Mouse (Mus musculus) MEL-GATA-1-ER (cell line): Measurements from ENCODE around the gene Panx2.
A peak's percentile ranks its signal among the peaks of the same experiment; 100 is the strongest.

Source experiments
- DNase-seq: peaks from one replicate; pipeline ENCODE4 v3.0.0-alpha.2; 2012; ENCODE audit warnings: low read depth; ENCODE audit errors: extremely low read depth

Panx2 gene

GRCm38 (mm10) chr15:89074613-89075477 is 15.3 kb downstream of the Panx2 start, which contains the start of gene Trabd:
Trabd (plus strand) TSS chr15:89075124.
- no peak for DNase-seq

DNA sequence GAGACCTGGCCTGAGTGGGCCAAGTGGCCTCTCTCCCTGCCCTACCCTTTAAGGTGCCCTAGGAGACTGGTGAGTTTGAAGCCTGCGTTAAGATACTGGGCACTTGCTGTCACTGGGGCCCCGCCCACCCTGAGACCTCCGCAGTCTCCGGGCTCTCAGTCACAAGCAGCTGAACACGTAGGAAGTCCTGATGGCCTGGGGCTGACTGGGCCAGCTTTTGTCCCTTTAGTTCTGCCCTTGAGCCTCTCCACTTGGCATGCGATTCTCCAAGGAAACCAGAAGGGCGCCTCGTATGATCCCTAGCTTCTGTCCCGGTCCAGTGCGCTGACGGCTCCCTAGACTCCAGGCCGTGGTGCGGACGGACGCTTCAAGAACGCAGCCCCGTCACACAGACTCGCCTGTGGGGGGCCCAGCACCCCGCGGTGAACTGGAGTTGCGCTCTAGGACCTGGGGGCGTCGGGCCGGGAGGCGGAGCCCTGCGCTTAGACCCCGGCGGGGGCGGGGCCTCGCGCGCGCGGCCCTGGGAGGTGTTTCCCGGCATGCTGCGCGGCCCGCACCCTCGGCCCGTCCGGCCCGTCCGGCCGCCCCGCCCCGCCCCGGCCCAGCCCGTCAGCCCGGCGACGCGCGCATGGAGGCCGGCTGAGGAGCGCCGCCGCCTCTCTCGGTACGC is 16.1 kb downstream of the Panx2 start:
- DNase-seq = peak; percentile 50

GRCm38 (mm10) chr15:89076156-89076731 is 16.7 kb downstream of the Panx2 start:
- no peak for DNase-seq

DNA sequence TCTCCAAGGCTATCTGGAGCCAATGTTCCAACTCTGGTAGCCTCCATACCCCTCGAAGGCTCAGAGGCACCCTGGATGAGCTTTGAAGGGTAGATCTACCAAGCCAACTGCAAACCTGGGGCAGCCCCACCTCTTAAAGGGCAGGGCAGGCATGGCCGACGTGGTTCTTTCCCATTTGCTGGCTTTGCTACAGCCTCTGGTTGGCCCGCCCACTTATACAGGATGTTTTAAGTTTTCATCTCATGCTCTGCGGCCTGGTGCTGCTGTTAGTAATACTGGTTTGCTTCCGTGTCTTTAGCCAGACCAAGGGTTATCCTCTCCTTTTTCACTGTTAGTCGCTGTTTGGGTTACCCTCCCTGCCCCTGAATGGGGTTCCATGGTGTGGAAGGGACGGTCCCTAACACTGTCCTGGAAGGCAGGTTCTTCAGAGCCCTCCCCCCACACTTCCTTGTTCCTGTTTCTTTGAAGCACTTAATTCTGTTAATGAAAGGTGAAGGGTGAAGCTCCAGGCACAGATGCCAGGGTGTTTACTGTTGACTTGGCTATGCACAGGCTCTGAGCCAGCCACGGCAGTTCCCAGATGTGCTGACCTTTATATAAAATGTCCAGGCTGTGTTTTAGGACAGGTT is 18.8 kb downstream of the Panx2 start:
- DNase-seq = peak; percentile 77

GRCm38 (mm10) chr15:89083906-89084305 is 24.4 kb downstream of the Panx2 start:
- DNase-seq = no peak

GRCm38 (mm10) chr15:89084826-89085225 is 25.3 kb downstream of the Panx2 start:
- no peak for DNase-seq

GRCm38 (mm10) chr15:89088607-89089247 is 29.2 kb downstream of the Panx2 start, which contains the start of gene Selenoo:
Selenoo (plus strand) TSS chr15:89089084.
- DNase-seq = peak; percentile 65

GRCm38 (mm10) chr15:89089248-89090051 is 29.9 kb downstream of the Panx2 start:
- no peak for DNase-seq

- DNase-seq = no peak
Measured at GRCm38 (mm10) chr15:89090662-89091061, 31.1 kb downstream of the Panx2 start.

GRCm38 (mm10) chr15:89092181-89092580 is 32.6 kb downstream of the Panx2 start:
- DNase-seq = no peak

DNA sequence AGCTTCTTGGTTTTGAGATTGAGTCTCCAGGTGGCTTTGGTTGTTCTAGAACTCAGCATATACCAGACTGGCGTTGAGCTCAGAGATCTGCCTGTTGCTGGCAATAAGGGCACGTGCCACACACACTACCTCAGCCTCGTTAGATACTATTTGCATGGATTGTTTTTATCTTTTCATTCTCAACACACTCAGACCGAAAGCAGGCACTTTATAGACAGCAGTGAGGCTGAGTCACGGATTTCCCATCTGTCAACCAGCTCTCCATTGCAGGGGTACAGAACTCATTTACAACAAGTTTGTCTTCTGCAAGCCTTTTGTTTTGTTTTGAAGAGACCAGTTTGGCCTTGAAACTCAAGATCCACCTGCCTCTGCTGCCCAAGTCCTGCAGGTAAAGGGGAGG is 37.9 kb downstream of the Panx2 start:
- DNase-seq = no peak

- DNase-seq = no peak
Measured at GRCm38 (mm10) chr15:89098616-89099015, 39.1 kb downstream of the Panx2 start.

- no peak for DNase-seq
Measured at GRCm38 (mm10) chr15:89100823-89101222, 41.3 kb downstream of the Panx2 start.

GRCm38 (mm10) chr15:89102646-89103045 is 43.1 kb downstream of the Panx2 start:
- DNase-seq = no peak

DNA sequence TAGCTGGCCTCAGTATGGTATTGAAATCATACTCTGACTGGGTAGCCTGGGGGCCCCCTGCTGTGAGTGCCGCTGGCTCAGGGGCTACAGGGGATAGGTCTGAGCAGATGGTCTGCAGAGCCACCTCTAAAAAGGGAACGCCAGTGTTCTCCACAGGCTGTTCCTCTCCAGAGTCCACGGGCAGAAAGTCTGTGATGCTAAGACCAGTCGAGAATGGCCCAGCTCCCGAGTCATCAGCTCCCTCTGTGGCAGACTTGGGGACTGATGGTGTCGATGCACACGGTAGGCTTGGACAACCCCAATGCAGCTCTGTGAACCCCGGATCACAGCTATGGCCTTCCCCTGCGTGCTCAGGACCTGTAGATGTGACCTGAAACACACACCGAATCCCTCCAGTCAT is 44.4 kb downstream of the Panx2 start:
- no peak for DNase-seq

DNA sequence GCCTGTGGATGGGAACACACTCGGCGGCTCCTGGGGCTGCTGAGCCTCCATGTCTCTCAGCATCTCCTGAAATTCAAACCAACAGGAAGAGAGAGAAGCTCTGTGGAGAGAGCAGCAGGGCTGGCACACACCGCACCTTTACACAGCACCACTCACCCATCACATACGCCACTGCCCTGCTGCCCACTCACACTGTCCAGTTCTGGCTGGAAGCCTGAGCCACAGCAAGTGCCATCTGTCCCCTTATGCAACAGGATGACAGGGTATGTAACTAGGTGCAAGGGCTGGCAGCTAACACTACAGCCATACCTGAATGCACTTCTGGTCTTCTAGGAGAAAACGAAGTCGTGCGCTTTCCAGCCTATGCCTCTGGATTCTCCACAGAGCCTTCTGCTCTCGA is 44.9 kb downstream of the Panx2 start:
- no peak for DNase-seq

DNA sequence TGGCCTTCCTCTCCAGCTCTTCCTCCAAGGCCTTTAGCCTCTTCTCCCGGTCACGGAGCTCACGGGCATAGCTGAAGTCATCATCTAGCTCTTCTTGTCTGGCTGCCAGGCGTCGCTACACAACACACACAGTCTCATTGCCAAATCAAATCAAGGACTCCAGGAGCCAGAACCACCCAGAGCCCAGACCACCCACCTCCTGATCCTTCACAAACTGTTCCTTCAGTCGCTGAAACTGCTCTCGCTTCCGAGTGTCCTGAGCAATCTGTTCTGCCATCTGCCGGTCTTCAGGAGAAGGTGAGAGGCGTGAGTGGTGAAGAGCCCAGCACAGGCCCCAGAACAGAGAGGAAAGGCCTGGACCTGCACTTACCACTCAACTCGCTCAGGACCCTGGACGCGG is 46.5 kb downstream of the Panx2 start:
- no peak for DNase-seq

- DNase-seq = no peak
Measured at GRCm38 (mm10) chr15:89106976-89107375, 47.4 kb downstream of the Panx2 start.

DNA sequence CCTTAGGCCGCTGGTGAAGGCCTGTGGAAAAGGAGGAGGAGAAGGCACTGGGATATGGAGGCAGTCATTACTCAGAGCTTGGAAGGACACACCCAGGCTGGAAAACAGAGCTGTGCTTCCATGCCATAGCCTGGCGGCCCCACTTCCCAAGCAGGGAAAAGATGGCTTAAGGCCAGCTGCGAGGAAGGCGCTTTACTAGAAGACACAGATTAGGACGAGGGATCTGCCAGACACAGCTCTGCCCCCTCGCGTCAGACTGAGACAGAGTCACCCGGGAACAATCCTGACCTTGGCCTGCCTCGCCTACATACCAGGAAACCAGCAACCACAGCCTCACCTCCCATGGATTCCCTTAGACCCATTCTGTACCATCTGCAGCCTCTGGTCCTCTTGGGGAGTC is 50.6 kb downstream of the Panx2 start:
- DNase-seq = no peak

DNA sequence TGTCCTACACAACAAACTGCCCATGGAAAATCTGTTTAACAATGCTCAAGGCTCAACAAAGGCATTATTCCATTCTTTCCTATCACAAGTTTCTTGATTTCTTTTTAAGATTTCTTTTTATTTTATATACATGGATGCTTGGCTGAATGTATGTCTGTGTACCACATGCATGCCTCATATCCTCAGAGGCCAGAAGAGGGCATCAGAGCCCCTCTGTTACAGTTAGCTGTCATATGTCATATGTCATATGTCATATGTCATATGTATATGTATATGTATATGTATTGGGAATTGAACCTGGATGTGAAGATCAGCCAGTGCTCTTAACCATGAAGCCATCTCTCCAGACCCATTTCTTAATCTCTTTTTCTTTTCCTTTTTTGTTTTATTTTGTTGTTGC is 58.5 kb downstream of the Panx2 start:
- DNase-seq = no peak
